Mouse (Mus musculus): Measurements from ENCODE around the gene Prkra. TPM values are rescaled to one million over a fixed set of nuclear protein-coding genes. Genes with fewer than 3 reads are reported as not detected.
"Not testable (repeated sequence)": the region's sequence is repeated elsewhere in the genome, so short reads cannot be mapped to it uniquely, and the experiment has no call there.

Prkra gene
- polyA plus RNA-seq, 1 experiment from 2014 or later, result 73.7 TPM

- Histone ChIP-seq H3K27me3 (no peaks in the 10 kb centered on the region), H3K4me1 (peaks cover 4% of the 10 kb centered on the region; the same call in 1 of the 2 replicates), H3K9me3 (no peaks in the 10 kb centered on the region), H3K4me3 (no peak overlapping the region), H3K27ac (no peak overlapping the region), H3K4me2 (no peak overlapping the region), H3K9ac (no peak overlapping the region), H3K36me3 (no peaks in the 10 kb centered on the region)
- ATAC-seq (ENCODE audit: borderline replicate concordance, extremely low read depth, low FRiP score, low TSS enrichment), result no peak
- 87% methylated on average over 4 of the region's 4 CpGs for WGBS
These were observed 5.3 kb upstream of the Prkra start for GRCm38 (mm10) chr2:76653070-76653469.

- no peaks in the 10 kb centered on the region for H3K27me3 ChIP-seq
- ATAC-seq (ENCODE audit: borderline replicate concordance, extremely low read depth, low FRiP score, low TSS enrichment), result peak; percentile 33; the same call in 1 of the 2 replicates
- H3K4me3 ChIP-seq, result peak overlapping the region; percentile 75
- H3K4me1 ChIP-seq, result peaks cover 14% of the 10 kb centered on the region
- 28% methylated on average over 13 of the region's 13 CpGs for WGBS
- peak overlapping the region; percentile 79 for H3K4me2 ChIP-seq
- H3K9ac ChIP-seq, result 0 out of 2 replicates have a peak overlapping the region, but pooled peaks have one; percentile 4
- peak overlapping the region; percentile 90 for H3K27ac ChIP-seq
- H3K36me3 ChIP-seq, result peaks cover 6% of the 10 kb centered on the region; the same call in 1 of the 2 replicates
- H3K9me3 ChIP-seq, result no peaks in the 10 kb centered on the region
These were observed 889 bp upstream of the Prkra start for GRCm38 (mm10) chr2:76648666-76649141.

- Histone ChIP-seq H3K9ac (peak overlapping the region; percentile 69), H3K4me3 (peak overlapping the region; percentile 75), H3K4me2 (peak overlapping the region; percentile 79), H3K9me3 (no peaks in the 10 kb centered on the region), H3K27me3 (no peaks in the 10 kb centered on the region), H3K36me3 (peaks cover 16% of the 10 kb centered on the region), H3K4me1 (peaks cover 14% of the 10 kb centered on the region), H3K27ac (peak overlapping the region; percentile 90)
- ATAC-seq (ENCODE audit: borderline replicate concordance, extremely low read depth, low FRiP score, low TSS enrichment), result peak; percentile 67
- WGBS, result 0% methylated on average over 32 of the region's 32 CpGs
These were observed 360 bp downstream of the Prkra start for GRCm38 (mm10) chr2:76647441-76647869.

GRCm38 (mm10) chr2:76643801-76644200 lies 4.0 kb downstream of the Prkra start:
- Histone ChIP-seq H3K9me3 (no peaks in the 10 kb centered on the region), H3K4me3 (no peak overlapping the region), H3K36me3 (peaks cover 49% of the 10 kb centered on the region), H3K27ac (no peak overlapping the region), H3K4me1 (peaks cover 12% of the 10 kb centered on the region), H3K27me3 (no peaks in the 10 kb centered on the region), H3K9ac (no peak overlapping the region), H3K4me2 (no peak overlapping the region)
- no peak for ATAC-seq (ENCODE audit: borderline replicate concordance, extremely low read depth, low FRiP score, low TSS enrichment)

- no peak overlapping the region for H3K27ac ChIP-seq
- H3K4me3 ChIP-seq, result no peak overlapping the region
- H3K4me2 ChIP-seq, result no peak overlapping the region
- no peaks in the 10 kb centered on the region for H3K4me1 ChIP-seq
- 93% methylated on average over 2 of the region's 2 CpGs for WGBS
- peaks cover 77% of the 10 kb centered on the region for H3K36me3 ChIP-seq
- no peak for ATAC-seq (ENCODE audit: borderline replicate concordance, extremely low read depth, low FRiP score, low TSS enrichment)
- no peaks in the 10 kb centered on the region for H3K27me3 ChIP-seq
- H3K9ac ChIP-seq, result no peak overlapping the region
- no peaks in the 10 kb centered on the region for H3K9me3 ChIP-seq
These were observed 8.2 kb downstream of the Prkra start for GRCm38 (mm10) chr2:76639637-76640036.

GRCm38 (mm10) chr2:76631600-76631999 lies 16.2 kb downstream of the Prkra start:
- 90% methylated on average over 4 of the region's 4 CpGs for WGBS
- peaks cover 81% of the 10 kb centered on the region for H3K36me3 ChIP-seq
- no peaks in the 10 kb centered on the region for H3K9me3 ChIP-seq
- H3K9ac ChIP-seq, result no peak overlapping the region
- no peak overlapping the region for H3K4me3 ChIP-seq
- no peak overlapping the region for H3K4me2 ChIP-seq
- H3K27ac ChIP-seq, result no peak overlapping the region
- H3K4me1 ChIP-seq, result no peaks in the 10 kb centered on the region
- ATAC-seq (ENCODE audit: borderline replicate concordance, extremely low read depth, low FRiP score, low TSS enrichment), result no peak
- no peaks in the 10 kb centered on the region for H3K27me3 ChIP-seq

GRCm38 (mm10) chr2:76630293-76630692 lies 17.5 kb downstream of the Prkra start:
- Histone ChIP-seq H3K9me3 (no peaks in the 10 kb centered on the region), H3K36me3 (peaks cover 77% of the 10 kb centered on the region), H3K4me3 (no peak overlapping the region), H3K4me2 (no peak overlapping the region), H3K9ac (no peak overlapping the region), H3K27me3 (no peaks in the 10 kb centered on the region), H3K4me1 (no peaks in the 10 kb centered on the region), H3K27ac (no peak overlapping the region)
- no peak for ATAC-seq (ENCODE audit: borderline replicate concordance, extremely low read depth, low FRiP score, low TSS enrichment)
- 83% methylated on average over 12 of the region's 12 CpGs for WGBS

- peaks cover 22% of the 10 kb centered on the region; the same call in 1 of the 2 replicates for H3K36me3 ChIP-seq
- H3K27ac ChIP-seq; H3K9ac ChIP-seq; H3K4me3 ChIP-seq; H3K4me1 ChIP-seq; ATAC-seq (ENCODE audit: borderline replicate concordance, extremely low read depth, low FRiP score, low TSS enrichment); H3K4me2 ChIP-seq; H3K27me3 ChIP-seq; H3K9me3 ChIP-seq: not testable (repeated sequence)
- WGBS, result 89% methylated on average over 2 of the region's 2 CpGs
These were observed 25.5 kb downstream of the Prkra start for GRCm38 (mm10) chr2:76622316-76622715.

- H3K36me3 ChIP-seq, result peaks cover 16% of the 10 kb centered on the region; the same call in 1 of the 2 replicates
- no peaks in the 10 kb centered on the region for H3K4me1 ChIP-seq
- H3K9me3 ChIP-seq, result no peaks in the 10 kb centered on the region
- H3K27ac ChIP-seq, result no peak overlapping the region
- ATAC-seq (ENCODE audit: borderline replicate concordance, extremely low read depth, low FRiP score, low TSS enrichment), result no peak
- H3K27me3 ChIP-seq, result no peaks in the 10 kb centered on the region
- 74% methylated on average over 1 of the region's 1 CpGs for WGBS
- H3K9ac ChIP-seq, result no peak overlapping the region
- H3K4me2 ChIP-seq, result no peak overlapping the region
- H3K4me3 ChIP-seq, result no peak overlapping the region
These were observed 26.1 kb downstream of the Prkra start for GRCm38 (mm10) chr2:76621724-76622123.

GRCm38 (mm10) chr2:76620188-76620587 lies 27.6 kb downstream of the Prkra start:
- Histone ChIP-seq H3K36me3 (peaks cover 7% of the 10 kb centered on the region; the same call in 1 of the 2 replicates), H3K4me1 (no peaks in the 10 kb centered on the region), H3K4me2 (no peak overlapping the region), H3K9me3 (no peaks in the 10 kb centered on the region), H3K4me3 (no peak overlapping the region), H3K27me3 (no peaks in the 10 kb centered on the region), H3K9ac (no peak overlapping the region), H3K27ac (no peak overlapping the region)
- 82% methylated on average over 5 of the region's 5 CpGs for WGBS
- no peak for ATAC-seq (ENCODE audit: borderline replicate concordance, extremely low read depth, low FRiP score, low TSS enrichment)

GRCm38 (mm10) chr2:76618078-76618477 lies 29.7 kb downstream of the Prkra start:
- no peak for ATAC-seq (ENCODE audit: borderline replicate concordance, extremely low read depth, low FRiP score, low TSS enrichment)
- H3K27ac ChIP-seq, result no peak overlapping the region
- no peaks in the 10 kb centered on the region for H3K27me3 ChIP-seq
- H3K36me3 ChIP-seq, result no peaks in the 10 kb centered on the region; the same call in 1 of the 2 replicates
- H3K9ac ChIP-seq, result no peak overlapping the region
- H3K9me3 ChIP-seq, result no peaks in the 10 kb centered on the region
- H3K4me3 ChIP-seq, result no peak overlapping the region
- 26% methylated on average over 1 of the region's 1 CpGs for WGBS
- no peak overlapping the region for H3K4me2 ChIP-seq
- H3K4me1 ChIP-seq, result no peaks in the 10 kb centered on the region

- no peak overlapping the region for H3K9ac ChIP-seq
- no peak overlapping the region for H3K27ac ChIP-seq
- no peak for ATAC-seq (ENCODE audit: borderline replicate concordance, extremely low read depth, low FRiP score, low TSS enrichment)
- no peak overlapping the region for H3K4me3 ChIP-seq
- no peak overlapping the region for H3K4me2 ChIP-seq
- H3K9me3 ChIP-seq, result no peaks in the 10 kb centered on the region
- no peaks in the 10 kb centered on the region for H3K36me3 ChIP-seq
- WGBS, result 68% methylated on average over 3 of the region's 3 CpGs
- H3K27me3 ChIP-seq, result no peaks in the 10 kb centered on the region
- no peaks in the 10 kb centered on the region for H3K4me1 ChIP-seq
These were observed 35.8 kb downstream of the Prkra start for GRCm38 (mm10) chr2:76611996-76612395.
